In genomic region chr14:20294117-20294892, GRCm38 (mm10) we compare ENCODE assay signal across 8 mouse cellular contexts. TPM values are rescaled to one million over a fixed set of nuclear protein-coding genes. Genes with fewer than 3 reads are reported as not detected.
A peak's percentile ranks its signal among the peaks of the same experiment; 100 is the strongest.
DNase-seq lines count a peak whose midpoint lies in the region; ATAC-seq lines count a peak whose summit lies in the region.

Gene Nudt13 (plus strand): TSS chr14:20294697.

- no peaks in the 10 kb centered on the region for H3K4me1 ChIP-seq in hindbrain, embryonic 11.5 days (replicated peaks; ENCODE audit: control insufficient read depth, insufficient read depth, low read length)

- no peaks in the 10 kb centered on the region for H3K27me3 ChIP-seq in hindbrain, embryonic 11.5 days (ENCODE audit: control insufficient read depth, insufficient read depth, low read length)

- H3K9ac ChIP-seq in hindbrain, embryonic 11.5 days (ENCODE audit: low read depth, low read length): peak within 1 kb of the TSS; percentile 51; the same call in 1 of the 2 replicates

- no peak within 1 kb of the TSS for H3K27ac ChIP-seq in hindbrain, embryonic 11.5 days (ENCODE audit: low read depth, low read length)

- peak; percentile 93 for ATAC-seq in hindbrain, embryonic 11.5 days (ENCODE audit: low FRiP score)

- H3K4me2 ChIP-seq in hindbrain, embryonic 11.5 days (replicated peaks; ENCODE audit: low read depth, low read length): peak within 1 kb of the TSS; percentile 47

- 23% methylated on average over 14 of the region's 14 CpGs for WGBS in hindbrain, embryonic 11.5 days

- H3K4me3 ChIP-seq in hindbrain, embryonic 11.5 days (ENCODE audit: low read depth, low read length): peak within 1 kb of the TSS; percentile 40

- DNase-seq in Muller cell, postnatal 12 days (ENCODE audit: inconsistent ontology term): peak; percentile 88
- peak; percentile 92 for DNase-seq in cerebellum, adult 9-11 months
- DNase-seq in frontal cortex, adult 2 months (ENCODE audit: extremely low spot score in 1 of 2, low spot score in 1 of 2): peak; percentile 92 to 95
- DNase-seq in hindbrain, embryonic 11.5 days (ENCODE audit: low spot score): peak; percentile 89
- DNase-seq in layer of hippocampus, postnatal 10 days (ENCODE audit: low spot score in 2 of 2): peak; percentile 76 to 80
- DNase-seq in lung, postnatal 10 days: peak; percentile 94
- DNase-seq in ovary, postnatal 36 days (ENCODE audit: low spot score): peak; percentile 70
- DNase-seq in thymus, postnatal 25 days: peak; percentile 77

- H3K36me3 ChIP-seq in hindbrain, embryonic 11.5 days (ENCODE audit: control insufficient read depth, insufficient read depth, low read length): no peaks in the 10 kb centered on the region

- no peaks in the 10 kb centered on the region for H3K9me3 ChIP-seq in hindbrain, embryonic 11.5 days (ENCODE audit: control insufficient read depth, low read length)

RNA-seq across cellular contexts. Expression of gene Nudt13, which starts in this region (rescaled TPM):
- 26.7 and 38.3 TPM in 2 replicates for polyA plus RNA-seq in frontal cortex, adult 2 months (2012; rRNA removed)
- polyA plus RNA-seq in hindbrain, embryonic 11.5 days (2014; fragmentation: Nextera tagmentation; extraction: Ambion mirVana): 9.3 and 12.4 TPM in 2 replicates
- total RNA-seq in layer of hippocampus, postnatal 10 days (2021): 10 to 100 TPM; 19.5 to 20.6 TPM
